Mouse (Mus musculus) stomach, postnatal 0 days (tissue): ENCODE data around the gene Cd93.

ENCODE experiments used
- CTCF ChIP-seq: IDR thresholded peaks from 2 replicates; pipeline ENCODE4 v1.5.1; 2016; ENCODE audit warnings: antibody characterized with exemption, low read depth, mild to moderate bottlenecking, moderate library complexity
- EP300 ChIP-seq: optimal IDR thresholded peaks from 2 replicates; pipeline ENCODE3; 2016; ENCODE audit warnings: antibody characterized with exemption

GRCm38 (mm10) chr2:148451498-148451897 lies 8.1 kb upstream of the Cd93 start:
- TF ChIP-seq CTCF: no peak
- no peak for TF ChIP-seq EP300
